Mouse (Mus musculus) liver, embryonic 11.5 days (tissue): Measurements from ENCODE around the gene Dnajb2. TPM values are rescaled to one million over a fixed set of nuclear protein-coding genes. Genes with fewer than 3 reads are reported as not detected.
"Not testable (repeated sequence)": the region's sequence is repeated elsewhere in the genome, so short reads cannot be mapped to it uniquely, and the experiment has no call there.

Experiments
- ATAC-seq: fragments of 200-750 bp; cut with Nextera tagmentation; replicated peaks from 2 replicates; pipeline ENCODE4 v1.8.0; 2017; ENCODE audit warnings: moderate number of reproducible peaks, mild to moderate bottlenecking, moderate TSS enrichment, moderate library complexity; ENCODE audit not compliant: low FRiP score
- DNase-seq: peaks from one replicate; pipeline ENCODE4 v3.0.0-alpha.2; 2017; ENCODE audit warnings: low spot score
- H3K27ac ChIP-seq: fragments of 300-500 bp; sonication (generic); 2 replicates; pipeline ENCODE4 v1.5.1; 2014; ENCODE audit warnings: mild to moderate bottlenecking, low read depth, low read length, control low read depth
- H3K27me3 ChIP-seq: fragments of 300-500 bp; sonication (generic); replicated peaks from 2 replicates; pipeline ENCODE4 v1.6.1; 2014; ENCODE audit warnings: low read length, mixed read lengths; ENCODE audit not compliant: control insufficient read depth, insufficient read depth
- H3K36me3 ChIP-seq: fragments of 300-500 bp; sonication (generic); 2 replicates; pipeline ENCODE4 v1.6.1; 2014; ENCODE audit warnings: mild to moderate bottlenecking, low read length, moderate library complexity, mixed read lengths; ENCODE audit not compliant: control insufficient read depth, insufficient read depth
- H3K4me1 ChIP-seq: fragments of 300-500 bp; sonication (generic); replicated peaks from 2 replicates; pipeline ENCODE4 v1.6.1; 2014; ENCODE audit warnings: low read length, mixed read lengths; ENCODE audit not compliant: control insufficient read depth, insufficient read depth
- H3K4me2 ChIP-seq: fragments of 300-500 bp; sonication (generic); 2 replicates; pipeline ENCODE4 v1.6.1; 2014; ENCODE audit warnings: mild to moderate bottlenecking, control low read depth, moderate library complexity
- H3K4me3 ChIP-seq: fragments of 300-500 bp; sonication (generic); 2 replicates; pipeline ENCODE4 v1.5.1; 2014; ENCODE audit warnings: low read depth, low read length, control low read depth
- H3K9ac ChIP-seq: fragments of 300-500 bp; sonication (generic); 2 replicates; pipeline ENCODE4 v1.6.1; 2014; ENCODE audit warnings: low read depth, low read length, control low read depth
- H3K9me3 ChIP-seq: fragments of 300-500 bp; sonication (generic); 2 replicates; pipeline ENCODE4 v1.6.1; 2016; ENCODE audit warnings: low read length, inconsistent platforms, mixed read lengths; ENCODE audit not compliant: control insufficient read depth
- WGBS: fragments of 180-500 bp; shearing (Covaris S2); extraction: QIAGEN DNeasy Blood & Tissue Kit; methylation state at CpG from one replicate; pipeline ENCODE4 v1.1.7; 2014; 5-methylcytosine and 5-hydroxymethylcytosine counted together
- polyA plus RNA-seq: library from polyadenylated mRNA; unstranded; fragments of >200 nt; fragmentation: Nextera tagmentation; extraction: Ambion mirVana; gene quantifications from 2 replicates; pipeline ENCODE4 v1.2.1, GENCODE M21; 2014

Gene Dnajb2
- polyA plus RNA-seq, 1 experiment from 2014 or later = 13.6 TPM

- Histone ChIP-seq H3K9ac (no peak overlapping the region), H3K27me3 (peaks cover 8% of the 10 kb centered on the region), H3K4me1 (peaks cover 6% of the 10 kb centered on the region; the same call in 1 of the 2 replicates), H3K27ac (no peak overlapping the region), H3K9me3 (no peaks in the 10 kb centered on the region), H3K4me3 (no peak overlapping the region), H3K36me3 (no peaks in the 10 kb centered on the region), H3K4me2 (no peak overlapping the region)
- 48% methylated on average over 3 of the region's 3 CpGs for WGBS
- ATAC-seq (no peak), DNase-seq (no peak)
Observed at GRCm38 (mm10) chr1:75225473-75225872, 10.7 kb upstream of the Dnajb2 start.

DNA sequence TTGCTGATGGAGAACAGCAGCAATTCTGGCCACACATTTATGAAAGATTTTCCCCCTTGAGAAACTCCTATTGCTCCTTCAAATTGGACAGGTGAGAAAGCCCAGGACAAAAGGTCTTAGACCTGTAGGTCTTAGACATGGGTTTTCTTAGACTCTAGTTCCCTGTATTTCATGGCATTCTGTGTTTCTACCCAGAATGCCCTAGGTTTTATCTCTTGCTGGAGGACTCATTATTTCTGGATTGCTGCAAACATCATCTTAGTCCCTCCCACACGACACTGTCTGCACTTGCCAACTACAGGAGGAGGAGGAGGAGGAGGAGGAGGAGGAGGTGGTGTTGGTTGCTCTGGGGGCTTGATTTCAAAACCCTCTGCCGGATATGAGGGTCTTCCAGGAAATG lies 10.1 kb upstream of the Dnajb2 start:
- 42% methylated on average over 2 of the region's 2 CpGs for WGBS
- H3K36me3 ChIP-seq = no peaks in the 10 kb centered on the region
- no peak for DNase-seq
- no peak overlapping the region for H3K27ac ChIP-seq
- H3K4me2 ChIP-seq = no peak overlapping the region
- H3K9ac ChIP-seq = no peak overlapping the region
- no peak overlapping the region for H3K4me3 ChIP-seq
- H3K27me3 ChIP-seq = 0 out of 2 replicates have a peak, but pooled peaks cover 2% of the 10 kb centered on the region
- ATAC-seq = no peak
- no peaks in the 10 kb centered on the region for H3K9me3 ChIP-seq
- peaks cover 6% of the 10 kb centered on the region; the same call in 1 of the 2 replicates for H3K4me1 ChIP-seq

DNA sequence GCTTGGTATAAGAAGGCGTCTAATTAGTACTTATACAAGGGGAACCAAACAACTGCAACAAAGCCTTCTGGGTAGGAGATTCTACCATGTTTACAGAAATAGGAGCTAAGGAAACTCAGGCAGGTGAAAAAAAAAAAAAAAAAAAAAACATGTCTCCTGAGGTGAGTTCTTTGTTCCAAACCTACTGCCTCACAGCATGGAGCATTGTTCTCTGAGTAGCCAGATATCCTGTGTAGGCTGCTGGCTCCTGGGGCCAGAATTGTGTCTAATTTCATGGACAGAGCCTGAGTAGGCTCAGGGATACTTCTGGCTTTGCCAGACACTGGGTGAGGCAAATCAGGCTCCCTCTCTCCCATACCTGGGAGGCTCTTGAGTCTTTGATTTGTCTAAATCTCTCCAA lies 8.6 kb upstream of the Dnajb2 start:
- WGBS = 78% methylated on average over 1 of the region's 1 CpGs
- H3K27me3 ChIP-seq = no peaks in the 10 kb centered on the region
- DNase-seq (no peak), ATAC-seq (no peak)
- H3K4me2 ChIP-seq = no peak overlapping the region
- H3K9me3 ChIP-seq = no peaks in the 10 kb centered on the region
- H3K4me1 ChIP-seq = peaks cover 6% of the 10 kb centered on the region; the same call in 1 of the 2 replicates
- no peaks in the 10 kb centered on the region for H3K36me3 ChIP-seq
- no peak overlapping the region for H3K4me3 ChIP-seq
- H3K9ac ChIP-seq = no peak overlapping the region; the same call in 1 of the 2 replicates
- no peak overlapping the region for H3K27ac ChIP-seq

- H3K9me3 ChIP-seq = no peaks in the 10 kb centered on the region
- H3K4me1 ChIP-seq = peaks cover 6% of the 10 kb centered on the region; the same call in 1 of the 2 replicates
- no peak overlapping the region for H3K4me2 ChIP-seq
- H3K36me3 ChIP-seq = no peaks in the 10 kb centered on the region
- H3K9ac ChIP-seq = no peak overlapping the region
- peak overlapping the region; percentile 19; the same call in 1 of the 2 replicates for H3K27ac ChIP-seq
- 53% methylated on average over 4 of the region's 4 CpGs for WGBS
- ATAC-seq (peak; percentile 77), DNase-seq (no peak)
- H3K4me3 ChIP-seq = no peak overlapping the region
- H3K27me3 ChIP-seq = no peaks in the 10 kb centered on the region
Observed at GRCm38 (mm10) chr1:75229158-75229557, 7.0 kb upstream of the Dnajb2 start.

DNA sequence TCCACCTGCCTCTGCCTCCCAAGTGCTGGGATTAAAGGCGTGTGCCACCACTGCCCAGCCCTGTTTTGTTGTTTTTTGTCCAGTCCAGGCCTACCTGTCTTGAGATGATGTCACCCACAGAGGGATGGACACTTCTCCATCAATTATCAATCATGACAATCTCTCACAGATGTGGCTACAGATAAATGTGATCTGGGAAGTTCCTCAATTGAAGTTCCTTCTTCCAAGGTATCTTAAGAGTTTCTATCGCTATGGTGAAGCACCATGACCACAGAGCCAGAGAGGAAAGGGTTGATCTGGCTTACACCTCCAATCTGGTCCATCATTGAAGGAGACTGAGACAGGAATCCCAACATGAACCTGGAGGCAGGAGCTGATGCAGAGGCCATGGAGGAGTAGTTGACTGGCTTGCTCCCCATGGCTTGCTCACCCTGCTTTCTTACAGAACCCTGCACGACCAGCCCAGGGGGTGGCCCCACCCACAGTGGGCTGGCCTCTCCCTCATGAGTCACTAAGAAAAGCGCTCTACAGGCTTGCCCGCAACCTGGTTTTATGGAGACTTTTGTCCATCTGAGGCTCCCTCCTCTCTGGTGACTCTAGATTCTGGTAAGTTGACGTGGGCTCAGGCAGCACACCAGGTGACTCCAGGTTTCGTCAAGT lies 5.7 kb upstream of the Dnajb2 start:
- no peak overlapping the region for H3K27ac ChIP-seq
- ATAC-seq = 0 out of 2 replicates have a peak, but pooled peaks have one; percentile 39

GRCm38 (mm10) chr1:75231224-75231623 lies 5.0 kb upstream of the Dnajb2 start:
- Histone ChIP-seq H3K4me1 (peaks cover 2% of the 10 kb centered on the region; the same call in 1 of the 2 replicates), H3K4me3 (no peak overlapping the region), H3K27ac (no peak overlapping the region), H3K27me3 (no peaks in the 10 kb centered on the region), H3K36me3 (no peaks in the 10 kb centered on the region), H3K4me2 (no peak overlapping the region), H3K9me3 (no peaks in the 10 kb centered on the region), H3K9ac (no peak overlapping the region)
- 76% methylated on average over 4 of the region's 4 CpGs for WGBS
- DNase-seq = no peak
- ATAC-seq = no peak

More for the DNA sequence above, 5.7 kb upstream of the Dnajb2 start:
- Histone ChIP-seq H3K4me1 (peaks cover 4% of the 10 kb centered on the region), H3K9me3 (no peaks in the 10 kb centered on the region), H3K4me3 (no peak overlapping the region), H3K27me3 (no peaks in the 10 kb centered on the region), H3K36me3 (no peaks in the 10 kb centered on the region), H3K9ac (no peak overlapping the region), H3K4me2 (no peak overlapping the region)
- 64% methylated on average over 7 of the region's 7 CpGs for WGBS
- DNase-seq = no peak

GRCm38 (mm10) chr1:75231664-75232152 lies 4.5 kb upstream of the Dnajb2 start, which contains the start of gene A630095N17Rik:
Gene A630095N17Rik (minus strand): TSS chr1:75232102.
- Histone ChIP-seq H3K36me3 (no peaks in the 10 kb centered on the region), H3K9ac (no peak within 1 kb of the TSS), H3K4me2 (no peak within 1 kb of the TSS), H3K4me1 (peaks cover 2% of the 10 kb centered on the region; the same call in 1 of the 2 replicates), H3K9me3 (no peaks in the 10 kb centered on the region), H3K27ac (no peak within 1 kb of the TSS), H3K4me3 (no peak within 1 kb of the TSS), H3K27me3 (no peaks in the 10 kb centered on the region)
- 71% methylated on average over 5 of the region's 5 CpGs for WGBS
- DNase-seq (no peak), ATAC-seq (no peak)

GRCm38 (mm10) chr1:75232489-75232888 lies 3.7 kb upstream of the Dnajb2 start:
- H3K4me2 ChIP-seq, ATAC-seq, DNase-seq, H3K4me3 ChIP-seq, H3K27ac ChIP-seq, H3K27me3 ChIP-seq, H3K9ac ChIP-seq, H3K9me3 ChIP-seq, H3K4me1 ChIP-seq, H3K36me3 ChIP-seq: not testable (repeated sequence)
- 54% methylated on average over 4 of the region's 4 CpGs for WGBS

DNA sequence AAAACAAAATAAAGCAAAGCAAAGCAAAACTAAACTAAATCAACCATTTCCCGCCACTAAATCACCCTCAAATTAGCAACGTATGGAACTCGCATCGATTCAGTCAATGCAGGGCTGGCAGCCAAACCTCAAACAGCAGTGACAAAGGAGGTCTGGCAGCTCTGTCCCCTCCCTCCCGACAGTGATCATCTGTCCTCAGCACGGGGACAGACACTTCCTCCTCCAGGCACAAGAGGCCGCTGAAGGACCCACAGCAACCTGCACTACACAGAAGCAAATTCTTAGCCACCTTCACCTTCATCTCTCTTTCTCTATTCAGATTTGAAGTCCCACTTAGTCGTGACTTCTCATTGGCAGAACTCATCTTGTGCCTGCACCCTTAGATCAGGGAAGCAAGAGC lies 1.6 kb upstream of the Dnajb2 start:
- H3K4me2 ChIP-seq = no peak overlapping the region
- no peak for DNase-seq
- H3K4me3 ChIP-seq = no peak overlapping the region
- H3K27ac ChIP-seq = no peak overlapping the region
- H3K9ac ChIP-seq = no peak overlapping the region
- H3K27me3 ChIP-seq = no peaks in the 10 kb centered on the region
- no peaks in the 10 kb centered on the region for H3K9me3 ChIP-seq
- H3K4me1 ChIP-seq = peaks cover 4% of the 10 kb centered on the region; the same call in 1 of the 2 replicates
- ATAC-seq = peak; percentile 48
- H3K36me3 ChIP-seq = no peaks in the 10 kb centered on the region
- WGBS = 2% methylated on average over 8 of the region's 8 CpGs
